Mouse (Mus musculus) G1E (cell line): Measurements from ENCODE around the gene Cdkl5.

Experiments used
- CTCF ChIP-seq: IDR thresholded peaks from 2 replicates; pipeline ENCODE4 v1.5.1; 2012; ENCODE audit warnings: low read depth, low read length, inconsistent platforms, mixed read lengths
- GATA1 ChIP-seq: IDR thresholded peaks from 2 replicates; pipeline ENCODE4 v1.6.1; 2012; ENCODE audit warnings: borderline replicate concordance, low read length, inconsistent platforms, mixed read lengths
- TAL1 ChIP-seq: conservative IDR thresholded peaks from 2 replicates; pipeline ENCODE4 v1.6.1; 2012; ENCODE audit warnings: low read depth, low read length, inconsistent platforms, mixed read lengths

DNA sequence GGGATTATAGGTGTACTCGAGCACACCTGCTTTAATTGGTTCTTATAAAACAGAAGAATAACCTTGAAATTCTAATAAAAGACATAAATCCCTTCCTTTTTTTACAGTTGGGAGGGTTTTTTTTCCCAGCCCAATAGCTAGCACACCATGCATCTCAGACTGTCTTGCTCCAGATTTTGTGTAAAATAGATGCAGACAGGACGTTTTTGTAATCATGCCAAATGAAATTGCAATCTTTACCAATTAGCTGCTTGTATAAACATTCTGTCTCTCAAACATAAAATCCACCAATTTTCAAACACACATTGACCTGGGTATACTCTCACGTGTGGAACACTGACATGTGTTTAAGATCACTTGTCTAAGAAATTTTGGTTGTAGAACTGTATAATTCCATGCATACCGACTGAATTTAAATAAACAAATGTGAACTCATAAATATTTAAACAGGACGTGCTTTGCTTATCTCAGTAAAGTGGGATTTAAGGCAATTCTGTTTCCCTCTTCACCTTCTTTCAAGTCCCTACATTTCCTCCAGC, 35.8 kb downstream of the Cdkl5 start:
- no peak for TF ChIP-seq CTCF
- no peak for TF ChIP-seq GATA1
- no peak for TF ChIP-seq TAL1
